Mouse (Mus musculus) left cerebral cortex, postnatal 10 days (tissue): ENCODE measurements around the gene Rpl5. TPM values are rescaled to one million over a fixed set of nuclear protein-coding genes. Genes with fewer than 3 reads are reported as not detected.
"Not testable (repeated sequence)": the region's sequence is repeated elsewhere in the genome, so short reads cannot be mapped to it uniquely, and the experiment has no call there.

Experiments
- DNase-seq, 2 experiments: peaks; one replicate each; pipeline ENCODE4 v3.0.0; 2021 to 2022; ENCODE audit warnings: low spot score in 2 of 2, mixed read lengths in 1 of 2; ENCODE audit errors: extremely low spot score in 1 of 2
- intact Hi-C: fragments of 180-260 bp; cut with DNase I; formaldehyde crosslinking; loops from one replicate; pipeline ENCODE4 v1.15.1; 2025
- total RNA-seq, 2 experiments: library from RNA; stranded (reverse); gene quantifications; 2 replicates each; pipeline ENCODE4 v1.2.3; 2021

Gene Rpl5
- total RNA-seq, 2 experiments from 2014 or later = 109 to 116 TPM

GRCm38 (mm10) chr5:107936625-107937389, 36.5 kb downstream of the Rpl5 start:
- no peak for DNase-seq
- intact Hi-C loops = loop anchor here (5.0 kb wide), 1 partner anchor 50 kb away; the partner anchor contains the start of gene Fam69a

- DNase-seq = not testable (repeated sequence)
- intact Hi-C loops = loop anchor here (5.0 kb wide), 1 partner anchor 49 kb away; the partner anchor contains the start of gene Fam69a
Observed at GRCm38 (mm10) chr5:107938483-107938882, 38.2 kb downstream of the Rpl5 start.

- intact Hi-C loops = loop anchor here (5.0 kb wide), 1 partner anchor 48 kb away; the partner anchor contains the start of gene Fam69a
- DNase-seq = no peak
Observed at GRCm38 (mm10) chr5:107938886-107939285, 38.6 kb downstream of the Rpl5 start.

GRCm38 (mm10) chr5:107939701-107940100, 39.4 kb downstream of the Rpl5 start:
- intact Hi-C loops = loop anchor here (5.0 kb wide), 1 partner anchor 48 kb away; the partner anchor contains the start of gene Fam69a
- no peak for DNase-seq

- intact Hi-C loops = no loop called here
Observed at GRCm38 (mm10) chr5:107941222-107941621, 40.9 kb downstream of the Rpl5 start.

GRCm38 (mm10) chr5:107942941-107943340, 42.6 kb downstream of the Rpl5 start:
- DNase-seq = no peak
- intact Hi-C loops = no loop called here

More at GRCm38 (mm10) chr5:107941222-107941621, 40.9 kb downstream of the Rpl5 start:
- no peak for DNase-seq

- intact Hi-C loops = no loop called here
- no peak for DNase-seq
Observed at GRCm38 (mm10) chr5:107943526-107943925, 43.2 kb downstream of the Rpl5 start.

GRCm38 (mm10) chr5:107946475-107946874, 46.2 kb downstream of the Rpl5 start:
- no peak for DNase-seq
- intact Hi-C loops = no loop called here

- intact Hi-C loops = no loop called here
- peak in 1 of 2 experiments; percentile 10 for DNase-seq
Observed at GRCm38 (mm10) chr5:107947548-107947947, 47.2 kb downstream of the Rpl5 start.

GRCm38 (mm10) chr5:107948899-107949298, 48.6 kb downstream of the Rpl5 start:
- DNase-seq = no peak
- intact Hi-C loops = no loop called here

GRCm38 (mm10) chr5:107949607-107950006, 49.3 kb downstream of the Rpl5 start:
- DNase-seq = no peak
- intact Hi-C loops = no loop called here

GRCm38 (mm10) chr5:107950643-107951042, 50.3 kb downstream of the Rpl5 start:
- intact Hi-C loops = no loop called here

More at GRCm38 (mm10) chr5:107950643-107951042, 50.3 kb downstream of the Rpl5 start:
- no peak for DNase-seq

Other genes with a start within 250 kb of the Rpl5 start
- gene Gfi1, start 174.5 kb upstream of the Rpl5 start, total RNA-seq = not detected
- gene Ube2d2b, start 70.4 kb upstream of the Rpl5 start, total RNA-seq = not detected
- gene Evi5, start 25.4 kb upstream of the Rpl5 start, total RNA-seq = 10 to 100 TPM; 67.0 to 72.2 TPM
- gene Fam69a, start 86.6 kb downstream of the Rpl5 start, total RNA-seq = 10 to 100 TPM; 55.3 to 60.5 TPM
- 10 to 100 TPM; 59.3 to 60.0 TPM for gene Mtf2, start 165.2 kb downstream of the Rpl5 start, total RNA-seq
- 10 to 100 TPM; 17.2 to 20.0 TPM for gene Tmed5, start 232.1 kb downstream of the Rpl5 start, total RNA-seq
- gene Ccdc18, start 232.4 kb downstream of the Rpl5 start, total RNA-seq = 1 to 10 TPM; 2.1 to 2.6 TPM